Mouse (Mus musculus): Measurements from ENCODE around the gene Zfp804b.
"Not testable (repeated sequence)": the region's sequence is repeated elsewhere in the genome, so short reads cannot be mapped to it uniquely, and the experiment has no call there.

The Zfp804b gene

DNA sequence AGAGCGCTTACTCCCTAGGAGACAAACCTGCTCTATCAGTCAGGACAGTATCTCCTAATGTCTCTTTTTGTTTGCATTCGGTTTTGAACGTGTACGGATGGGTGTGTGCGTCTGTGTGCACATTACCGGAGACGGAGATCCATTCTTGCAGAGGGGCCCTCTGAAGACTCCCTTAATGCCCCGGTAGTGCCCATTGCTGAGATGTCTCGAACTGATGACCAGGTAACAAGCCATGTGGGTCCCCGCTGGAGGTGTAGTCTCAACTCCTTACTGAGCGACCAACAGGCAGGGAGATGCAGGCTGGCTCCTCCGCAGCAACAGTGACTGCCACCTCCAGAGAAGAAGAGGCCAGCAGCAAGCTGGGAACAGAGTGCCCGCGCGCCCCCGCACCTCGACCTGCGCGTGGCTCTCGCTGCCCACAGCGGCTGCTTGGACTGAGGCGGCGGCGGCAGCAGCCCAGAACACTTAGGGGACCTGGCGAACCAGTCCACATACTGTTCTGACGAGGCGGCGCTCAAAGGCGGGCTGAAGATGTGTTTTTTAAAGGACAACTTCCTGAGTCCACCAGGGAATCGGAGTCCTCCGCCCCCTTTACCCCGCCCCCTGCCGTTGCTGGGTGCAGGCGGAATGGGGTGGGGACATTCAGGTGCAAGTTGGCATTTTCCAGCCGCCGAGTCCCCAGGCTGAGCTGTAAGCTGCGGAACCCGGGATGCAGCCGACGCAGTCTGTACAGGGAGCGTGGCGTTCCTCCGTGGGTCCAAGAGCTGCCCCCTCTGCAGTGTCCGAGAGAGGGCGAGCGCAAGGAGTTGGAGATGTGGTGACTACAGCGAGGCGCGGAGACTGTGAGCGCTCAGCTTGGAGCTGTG lies at the start of gene Zfp804b:
Gene Zfp804b, minus strand, starts transcription at position 612 of the 866 bp plus-strand sequence.
- DNase-seq (ENCODE audit: low read depth) = no peak

DNA sequence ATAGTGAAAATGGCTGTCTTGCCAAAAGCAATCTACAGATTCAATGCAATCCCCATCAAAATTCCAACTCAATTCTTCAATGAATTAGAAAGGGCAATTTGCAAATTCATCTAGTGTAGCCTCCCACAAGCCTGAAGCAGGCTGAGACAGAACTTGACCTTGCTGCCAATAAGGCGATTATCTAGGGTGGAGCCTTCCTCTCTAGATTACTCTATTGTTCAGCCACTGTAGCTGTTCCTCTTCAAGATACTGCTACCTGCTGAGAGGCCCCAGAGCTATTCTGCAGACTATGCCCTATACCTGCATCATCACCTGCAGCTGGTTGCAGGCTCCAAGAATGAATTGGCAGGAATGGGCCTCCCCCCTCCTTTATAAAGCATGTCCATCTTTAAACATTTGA lies 20.1 kb upstream of the Zfp804b start:
- DNase-seq (ENCODE audit: low read depth) = not testable (repeated sequence)

DNA sequence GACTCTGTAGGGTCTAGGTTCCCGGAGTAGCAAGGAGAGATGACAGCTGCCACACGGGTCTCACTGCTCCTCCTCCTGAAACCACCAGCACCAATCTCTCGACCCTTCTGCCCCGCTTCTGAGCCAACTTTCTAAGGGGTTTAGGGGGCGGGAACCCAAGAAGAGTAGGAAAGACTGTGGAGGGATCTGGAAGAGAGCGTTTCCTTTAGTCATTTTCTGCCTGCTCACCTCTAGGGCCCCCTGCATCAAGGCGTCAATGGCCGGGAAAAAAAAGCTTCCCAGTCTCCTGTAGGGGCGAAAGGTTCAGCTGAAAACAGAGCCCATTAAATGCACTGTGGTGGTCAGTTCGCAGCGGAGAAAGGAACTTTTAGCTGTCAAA lies 444 bp upstream of the Zfp804b start:
- no peak for DNase-seq (ENCODE audit: low read depth)

DNA sequence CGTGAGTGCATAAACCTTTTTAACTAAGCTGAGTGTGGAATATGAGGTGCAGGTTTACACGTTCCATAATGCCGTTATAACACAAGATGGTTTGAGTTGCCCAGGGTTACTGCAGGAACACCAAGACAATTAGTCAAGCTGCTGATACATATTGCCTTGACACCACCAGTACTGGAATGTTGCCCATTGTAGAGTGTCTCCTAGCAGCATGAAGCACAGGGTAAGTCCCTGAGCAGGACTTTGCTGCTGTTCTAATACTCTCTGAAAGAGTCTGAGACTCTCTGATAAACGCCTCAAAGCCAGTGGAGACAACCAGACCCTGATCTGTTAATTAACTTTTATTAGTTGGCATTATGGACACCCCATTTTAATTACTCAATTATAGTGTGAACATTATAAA lies 19.0 kb downstream of the Zfp804b start:
- no peak for DNase-seq (ENCODE audit: low read depth)

DNA sequence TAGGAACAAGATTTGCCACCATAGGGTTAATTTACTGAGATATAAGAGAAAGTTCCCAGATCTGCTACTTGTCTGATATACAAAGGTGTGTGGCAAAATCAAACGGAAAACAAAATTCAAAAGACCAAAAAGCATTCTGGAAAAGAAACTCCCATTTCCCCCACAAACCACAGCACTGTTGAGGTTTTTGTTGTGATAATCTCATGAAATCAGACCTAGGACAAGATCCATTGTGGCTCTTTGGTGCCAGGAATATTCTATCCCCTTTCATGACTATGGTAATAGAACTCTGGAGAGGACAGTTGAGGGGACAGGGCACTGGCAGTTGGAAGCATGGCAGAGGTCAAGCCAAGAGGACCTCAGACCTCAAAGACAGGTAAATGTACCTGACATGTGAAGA lies 40.7 kb downstream of the Zfp804b start, which contains the start of gene Tex47:
Gene Tex47, plus strand, starts transcription at position 301 of the 400 bp plus-strand sequence.
- no peak for DNase-seq (ENCODE audit: low read depth)

DNA sequence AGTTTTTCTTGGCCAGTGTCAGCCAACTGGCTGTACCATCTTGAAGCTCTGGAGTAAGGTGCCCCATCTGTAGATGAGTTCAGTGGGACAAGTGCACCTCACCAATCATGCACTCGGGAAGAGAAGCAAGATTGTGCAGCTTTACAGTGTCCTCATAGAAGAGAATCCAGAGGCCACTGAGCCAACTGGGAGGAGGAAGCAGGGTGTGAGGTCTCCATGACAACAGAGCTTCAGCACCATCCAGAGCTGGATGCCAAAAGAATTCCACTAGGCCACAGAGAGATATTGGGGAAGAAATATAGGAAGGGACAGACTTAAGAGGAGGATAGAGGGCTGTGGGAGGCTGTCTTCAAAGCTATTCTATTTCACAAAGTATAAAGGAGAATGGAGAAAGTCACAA lies 41.6 kb downstream of the Zfp804b start:
- DNase-seq (ENCODE audit: low read depth) = no peak

DNA sequence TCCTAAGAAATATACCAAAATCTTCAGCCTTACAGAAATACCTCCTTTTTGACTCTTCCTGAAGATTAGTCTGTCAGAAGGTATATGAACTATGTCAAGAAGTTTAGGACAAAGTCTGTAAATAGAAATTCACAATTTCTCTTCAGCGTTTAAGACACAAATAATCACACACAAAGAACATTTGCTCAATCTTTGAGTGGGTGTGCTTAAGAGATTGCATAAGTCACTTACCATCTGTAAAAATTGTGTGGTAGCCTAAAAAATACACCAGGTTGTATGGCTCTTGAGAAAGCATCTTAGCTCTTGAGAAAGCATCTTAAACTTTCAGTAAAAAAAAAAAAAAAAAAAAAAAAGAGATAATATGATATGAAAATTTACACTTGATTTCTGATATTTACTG lies 60.2 kb downstream of the Zfp804b start:
- DNase-seq (ENCODE audit: low read depth) = no peak

DNA sequence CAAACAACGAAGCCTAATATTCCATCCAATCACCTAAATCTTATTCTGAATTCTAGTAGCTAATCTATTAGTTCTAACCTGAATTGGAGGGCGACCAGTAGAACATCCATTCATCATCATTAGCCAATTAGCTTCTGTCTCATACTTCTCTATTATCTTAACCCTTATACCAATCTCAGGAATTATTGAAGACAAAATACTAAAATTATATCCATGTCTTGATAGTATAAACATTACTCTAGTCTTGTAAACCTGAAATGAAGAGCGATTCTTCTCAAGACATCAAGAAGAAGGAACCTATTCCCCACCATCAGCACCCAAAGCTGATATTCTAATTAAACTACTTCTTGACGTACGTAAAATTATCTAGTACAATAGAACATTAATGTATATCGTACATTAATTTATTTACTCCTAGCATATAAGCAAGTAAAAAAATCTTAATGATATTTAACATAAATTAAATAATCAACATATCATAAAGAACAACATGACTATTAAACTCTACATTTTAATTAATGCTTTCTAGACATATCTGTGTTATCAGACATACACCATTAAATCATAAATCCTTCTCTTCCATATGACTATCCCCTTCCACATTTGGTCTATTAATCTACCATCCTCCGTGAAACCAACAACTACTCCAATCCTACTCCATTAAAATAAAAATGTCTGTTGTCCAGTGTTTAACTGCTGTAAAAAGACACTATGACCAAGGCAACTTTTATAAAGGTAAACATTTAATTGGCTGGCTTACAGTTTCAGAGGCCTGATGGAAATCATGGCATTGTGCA lies 67.7 kb downstream of the Zfp804b start:
- no peak for DNase-seq (ENCODE audit: low read depth)

DNA sequence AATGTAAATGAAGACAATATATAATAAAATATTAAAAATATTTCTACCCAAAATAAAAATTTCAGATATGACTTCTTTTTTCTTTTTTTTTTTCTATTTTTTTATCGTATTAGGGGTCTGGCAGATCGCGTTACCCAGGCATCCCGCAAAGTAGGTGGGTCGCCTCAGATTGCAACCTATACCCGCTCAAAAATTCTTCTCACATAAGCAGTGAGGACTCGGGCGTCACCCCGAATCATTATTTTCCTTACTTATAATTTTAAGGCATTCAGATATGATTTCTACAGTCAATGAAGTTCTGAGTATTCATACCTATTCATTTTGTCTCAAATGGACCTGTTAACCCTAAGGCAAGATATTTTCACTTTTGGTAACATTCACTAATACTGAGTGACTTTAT lies 167.0 kb downstream of the Zfp804b start:
- DNase-seq (ENCODE audit: low read depth) = no peak

DNA sequence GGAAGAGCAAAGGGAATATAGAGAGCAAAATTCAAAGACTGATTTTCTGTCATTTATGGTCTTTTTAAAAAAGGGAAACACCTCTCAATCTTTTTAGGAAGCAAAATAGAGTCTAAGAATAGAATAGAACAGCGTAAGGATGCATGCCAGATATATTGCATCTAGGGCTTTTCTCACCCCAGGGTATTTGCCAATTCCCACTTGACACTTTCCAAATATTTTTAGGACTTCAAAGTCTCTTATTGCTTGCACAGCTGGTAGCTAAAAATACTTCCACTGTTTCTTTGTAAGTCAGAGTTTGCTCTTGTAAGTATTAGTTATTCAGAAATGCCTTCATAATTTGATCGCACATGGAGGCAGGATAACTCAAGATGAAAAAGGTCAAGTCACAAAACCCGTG lies 204.9 kb downstream of the Zfp804b start:
- no peak for DNase-seq (ENCODE audit: low read depth)

DNA sequence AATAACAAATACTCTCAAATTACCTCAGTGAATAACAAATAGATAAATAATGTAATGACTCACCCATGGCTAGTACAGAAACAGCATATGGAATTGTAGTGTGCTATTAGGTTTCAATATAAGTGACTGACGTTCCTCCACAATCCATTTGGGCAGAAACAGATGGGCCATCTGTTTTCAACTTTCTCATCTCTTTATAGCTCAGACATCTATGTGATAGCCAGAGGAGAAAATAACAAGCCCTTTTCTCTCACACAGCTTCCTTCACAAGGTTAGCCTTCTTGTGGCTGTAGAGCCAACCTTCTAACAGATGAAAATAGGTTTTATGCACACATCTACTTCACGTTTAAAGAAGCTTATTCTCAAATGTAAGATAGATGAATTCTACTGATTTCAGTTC lies 242.2 kb downstream of the Zfp804b start:
- no peak for DNase-seq (ENCODE audit: low read depth)

DNA sequence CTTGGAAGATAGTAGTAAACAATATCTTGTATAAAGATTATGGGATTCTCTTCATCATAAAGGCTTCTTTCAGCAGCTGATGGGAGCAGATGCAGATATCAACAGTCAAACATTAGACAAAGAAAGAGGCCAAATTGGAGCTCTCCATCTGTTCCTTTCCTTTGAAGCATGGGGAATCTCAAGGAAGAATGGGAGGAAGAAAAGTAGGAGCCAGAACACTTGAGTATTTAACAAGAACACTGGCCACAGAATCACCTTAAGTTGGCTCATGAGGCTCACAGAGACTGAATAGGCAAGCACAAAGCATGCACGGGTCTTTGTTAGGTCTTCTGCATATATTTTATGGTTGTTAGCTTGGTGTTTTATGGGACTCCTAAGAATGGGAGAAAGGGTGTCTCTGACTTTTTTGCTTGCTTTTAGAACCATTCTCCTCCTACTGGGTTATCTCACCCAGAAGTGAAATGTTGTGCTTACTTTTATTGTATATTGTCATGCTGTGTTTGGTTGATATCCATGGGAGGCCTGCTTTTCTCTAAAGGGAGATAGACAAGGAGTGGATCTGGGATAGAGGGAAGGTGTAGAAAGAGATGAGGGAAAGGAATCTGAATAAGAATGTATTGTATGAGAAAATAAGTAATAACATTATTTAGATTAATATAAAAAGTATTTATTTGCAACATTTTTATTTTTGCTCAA lies 270.5 kb downstream of the Zfp804b start:
- no peak for DNase-seq (ENCODE audit: low read depth)

DNA sequence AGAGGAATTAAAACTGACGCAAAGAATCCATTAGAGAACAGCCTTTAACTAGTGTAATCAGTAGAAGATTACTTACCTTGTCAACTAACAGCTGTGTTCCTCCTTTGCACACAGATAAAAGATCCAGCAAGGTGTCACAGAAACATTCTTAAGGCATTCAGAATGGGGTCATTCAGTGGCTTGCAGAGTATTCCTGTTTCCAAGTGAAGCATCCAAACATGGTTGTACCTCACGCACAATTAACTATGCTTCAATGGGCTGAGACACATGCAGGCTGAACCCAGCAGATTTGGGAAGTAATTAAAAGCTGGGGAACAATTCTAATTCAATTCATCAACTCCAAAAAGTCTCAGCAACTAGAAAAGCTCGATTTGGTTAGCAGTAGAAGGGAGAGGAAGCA lies 337.1 kb downstream of the Zfp804b start:
- no peak for DNase-seq (ENCODE audit: low read depth)

DNA sequence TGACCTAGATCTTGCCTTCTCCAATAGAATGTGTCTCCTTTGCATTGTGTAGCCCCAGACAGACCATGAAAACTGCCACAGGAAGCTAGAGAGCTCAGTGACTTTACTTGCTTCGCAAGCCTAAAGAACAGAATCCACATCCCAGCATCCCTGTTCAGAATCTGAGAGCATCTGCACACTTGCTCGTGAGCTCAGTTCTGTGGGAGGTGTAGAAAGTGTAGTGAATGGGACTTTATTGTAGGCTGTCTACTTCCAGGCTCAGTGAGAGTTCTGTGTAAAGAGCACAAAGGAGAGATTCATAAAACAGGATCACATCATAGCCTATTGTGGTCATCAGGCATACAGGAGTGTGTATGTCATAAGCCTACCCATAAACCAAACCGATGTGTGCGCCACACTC lies 360.6 kb downstream of the Zfp804b start:
- DNase-seq (ENCODE audit: low read depth) = no peak

DNA sequence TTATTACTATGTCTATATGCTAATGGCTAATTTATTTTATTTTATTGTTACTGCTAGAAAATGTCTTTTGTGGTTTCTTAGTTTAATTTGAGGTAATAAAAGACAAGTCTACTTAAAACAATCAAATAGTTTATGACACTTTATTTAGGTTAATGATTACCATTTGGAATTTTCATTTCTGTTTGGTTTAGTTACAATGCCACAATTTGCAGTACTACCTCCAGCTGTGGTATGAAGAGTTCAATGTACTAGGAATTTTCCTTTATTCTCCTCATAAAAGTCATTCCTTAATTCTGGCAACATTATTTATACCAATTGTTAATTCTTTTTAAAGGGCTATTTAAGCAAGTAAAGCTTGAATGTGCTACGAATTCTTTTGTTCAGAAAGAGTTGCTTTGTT lies 409.7 kb downstream of the Zfp804b start:
- DNase-seq (ENCODE audit: low read depth) = no peak

DNA sequence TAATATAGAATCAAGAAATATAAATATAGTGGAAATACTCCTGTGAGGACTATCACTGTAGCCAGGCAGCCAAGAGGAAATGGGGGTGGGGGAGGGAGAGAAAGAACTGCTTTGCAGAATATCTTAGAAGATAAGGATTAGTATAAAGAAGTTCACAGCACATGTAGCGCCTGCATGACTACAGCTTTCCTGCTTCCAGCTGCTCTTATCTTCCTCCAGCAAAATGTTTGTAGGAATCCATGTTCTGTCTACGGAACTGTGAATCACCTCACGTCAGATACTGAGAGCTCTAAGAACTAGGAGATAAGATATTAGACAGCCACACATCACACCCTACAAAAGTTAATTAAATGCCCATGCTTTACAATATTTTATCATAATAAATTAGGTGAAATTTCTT lies 433.3 kb downstream of the Zfp804b start:
- DNase-seq (ENCODE audit: low read depth) = no peak

DNA sequence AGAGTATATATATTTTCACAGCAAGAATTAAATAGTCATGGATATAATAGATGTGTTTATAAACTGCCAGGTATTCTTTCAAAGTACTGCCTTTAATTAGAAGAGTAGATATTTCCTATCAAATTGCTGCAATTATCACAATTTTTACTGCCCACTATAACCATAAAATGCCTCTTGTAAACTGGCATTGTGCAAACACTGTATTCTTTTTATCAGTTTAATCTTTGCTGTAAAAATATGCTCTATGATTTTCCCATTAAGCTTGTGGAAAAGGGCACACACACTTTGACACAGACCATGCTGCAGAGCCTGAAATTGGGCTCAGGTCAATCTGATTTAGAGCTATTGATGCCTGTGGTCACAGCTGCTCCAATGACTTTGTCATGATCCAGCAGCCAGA lies 463.2 kb downstream of the Zfp804b start:
- no peak for DNase-seq (ENCODE audit: low read depth)

DNA sequence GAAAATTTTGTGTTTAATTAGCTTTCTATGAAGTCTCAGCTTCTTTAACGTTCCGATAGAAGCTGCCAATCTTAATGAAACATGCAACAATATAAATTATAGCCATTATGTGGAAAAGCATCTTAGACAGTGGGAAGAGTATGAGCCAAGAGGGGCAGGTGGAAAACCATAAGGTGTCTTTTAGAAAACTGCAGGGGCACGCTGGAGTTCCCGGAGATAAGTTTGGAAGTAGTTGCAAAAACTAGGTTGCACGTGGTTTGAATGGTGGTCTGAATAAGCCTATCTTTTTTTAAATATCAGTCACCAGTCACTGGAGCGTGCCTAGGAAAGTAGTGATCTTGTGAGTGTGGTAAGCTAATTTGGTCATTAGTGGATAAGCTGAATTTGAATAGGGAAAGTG lies 473.0 kb downstream of the Zfp804b start:
- no peak for DNase-seq (ENCODE audit: low read depth)

DNA sequence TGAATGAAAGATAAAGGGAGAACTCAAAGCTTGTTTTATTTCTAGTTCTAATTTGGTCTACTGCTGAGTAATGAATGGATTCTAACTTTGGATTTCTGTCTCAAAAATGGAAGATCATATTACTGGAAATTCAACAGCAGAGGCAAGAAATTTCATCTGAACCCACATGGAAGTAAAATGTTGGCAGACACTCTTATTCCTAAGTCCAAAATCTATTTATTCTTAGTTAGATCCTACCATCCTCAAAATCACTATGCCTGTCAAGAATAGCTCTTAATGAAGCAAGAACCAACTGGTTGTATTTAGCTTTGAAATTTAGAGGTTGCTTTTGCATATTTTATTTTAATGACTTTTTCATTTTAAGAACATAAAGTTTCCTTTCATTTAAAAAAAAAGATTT lies 473.6 kb downstream of the Zfp804b start:
- no peak for DNase-seq (ENCODE audit: low read depth)

DNA sequence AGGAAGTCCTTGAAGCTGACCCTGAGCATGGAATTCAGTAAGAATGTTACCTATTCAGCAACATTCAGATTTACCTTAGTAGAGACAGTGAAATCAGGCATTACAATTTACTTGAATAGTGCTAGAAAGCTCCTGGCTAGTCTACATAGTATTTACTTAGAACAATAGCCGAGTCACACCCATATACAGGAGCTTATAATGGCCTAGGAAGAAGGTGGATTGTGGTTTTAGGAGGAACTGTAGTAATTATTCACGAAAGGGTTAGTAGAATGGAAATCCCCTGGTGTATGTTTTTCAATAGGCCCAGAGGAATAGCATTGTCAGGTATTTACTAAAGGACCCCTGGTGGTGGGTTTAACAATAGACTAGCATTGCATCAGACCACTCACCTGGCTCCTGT lies 549.2 kb downstream of the Zfp804b start:
- DNase-seq (ENCODE audit: low read depth) = no peak

DNA sequence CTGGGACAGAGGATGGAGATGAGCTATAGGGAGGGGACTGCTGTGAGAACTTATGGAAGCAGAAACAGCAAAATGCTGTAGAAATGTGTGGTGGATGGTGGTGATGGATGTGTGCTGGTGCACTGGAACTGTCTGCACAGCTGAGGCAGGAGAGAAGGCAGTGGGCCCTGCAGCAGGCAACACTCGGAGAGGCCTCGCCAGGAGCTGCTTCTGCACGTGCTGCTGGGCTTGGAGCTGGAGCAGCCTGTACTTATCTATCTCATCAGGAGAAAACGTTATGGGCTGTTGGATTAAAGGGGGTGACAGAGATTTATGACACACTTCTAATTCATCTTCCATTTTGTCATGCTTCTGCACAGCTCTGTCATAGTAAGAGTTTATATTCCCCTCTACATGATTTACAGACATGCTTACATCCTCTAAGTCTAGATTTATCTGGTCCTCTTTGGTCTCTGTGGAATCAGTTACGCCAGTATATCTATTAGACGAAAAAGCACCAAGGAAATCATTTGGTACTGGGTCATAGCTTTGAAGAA lies 575.1 kb downstream of the Zfp804b start:
- DNase-seq (ENCODE audit: low read depth) = no peak

All from c-Kit-positive CD71-negative TER-119-negative erythroid progenitor cells, embryonic 14.5 days (primary cell).